Mouse (Mus musculus) liver, embryonic 12.5 days (tissue): ENCODE data around the gene Scyl1. TPM values are rescaled to one million over a fixed set of nuclear protein-coding genes. Genes with fewer than 3 reads are reported as not detected.

Experiments used
- ATAC-seq: fragments of 200-750 bp; cut with Nextera tagmentation; 2 replicates; pipeline ENCODE4 v1.8.0; 2017; ENCODE audit warnings: moderate number of reproducible peaks, mild to moderate bottlenecking, moderate library complexity
- H3K27ac ChIP-seq: fragments of 300-500 bp; sonication (generic); 2 replicates; pipeline ENCODE4 v1.5.1; 2016; ENCODE audit warnings: mild to moderate bottlenecking
- H3K27me3 ChIP-seq: fragments of 300-500 bp; sonication (generic); replicated peaks from 2 replicates; pipeline ENCODE4 v1.6.1; 2016; ENCODE audit warnings: mild to moderate bottlenecking, moderate library complexity
- H3K36me3 ChIP-seq: fragments of 300-500 bp; sonication (generic); 2 replicates; pipeline ENCODE4 v1.6.1; 2016; ENCODE audit warnings: mild to moderate bottlenecking, moderate library complexity
- H3K4me1 ChIP-seq: fragments of 300-500 bp; sonication (generic); 2 replicates; pipeline ENCODE4 v1.6.1; 2016
- H3K4me2 ChIP-seq: fragments of 300-500 bp; sonication (generic); 2 replicates; pipeline ENCODE4 v1.6.1; 2016; ENCODE audit warnings: mild to moderate bottlenecking, moderate library complexity
- H3K4me3 ChIP-seq: fragments of 300-500 bp; sonication (generic); 2 replicates; pipeline ENCODE4 v1.5.1; 2016; ENCODE audit warnings: mild to moderate bottlenecking, moderate library complexity
- H3K9ac ChIP-seq: fragments of 300-500 bp; sonication (generic); 2 replicates; pipeline ENCODE4 v1.6.1; 2016; ENCODE audit warnings: mild to moderate bottlenecking, moderate library complexity
- H3K9me3 ChIP-seq: fragments of 300-500 bp; sonication (generic); replicated peaks from 2 replicates; pipeline ENCODE4 v1.6.1; 2016; ENCODE audit warnings: mild to moderate bottlenecking, moderate library complexity
- WGBS: fragments of 180-500 bp; shearing (Covaris S2); methylation state at CpG from one replicate; pipeline ENCODE4 v1.1.7; 2016; ENCODE audit not compliant: insufficient replicate concordance; 5-methylcytosine and 5-hydroxymethylcytosine counted together
- polyA plus RNA-seq: library from polyadenylated mRNA; unstranded; fragments of >200 nt; fragmentation: Nextera tagmentation; extraction: Ambion mirVana; gene quantifications from 2 replicates; pipeline ENCODE4 v1.2.1, GENCODE M21; 2016

Scyl1 gene
- polyA plus RNA-seq, 1 experiment from 2014 or later: 39.7 TPM

DNA sequence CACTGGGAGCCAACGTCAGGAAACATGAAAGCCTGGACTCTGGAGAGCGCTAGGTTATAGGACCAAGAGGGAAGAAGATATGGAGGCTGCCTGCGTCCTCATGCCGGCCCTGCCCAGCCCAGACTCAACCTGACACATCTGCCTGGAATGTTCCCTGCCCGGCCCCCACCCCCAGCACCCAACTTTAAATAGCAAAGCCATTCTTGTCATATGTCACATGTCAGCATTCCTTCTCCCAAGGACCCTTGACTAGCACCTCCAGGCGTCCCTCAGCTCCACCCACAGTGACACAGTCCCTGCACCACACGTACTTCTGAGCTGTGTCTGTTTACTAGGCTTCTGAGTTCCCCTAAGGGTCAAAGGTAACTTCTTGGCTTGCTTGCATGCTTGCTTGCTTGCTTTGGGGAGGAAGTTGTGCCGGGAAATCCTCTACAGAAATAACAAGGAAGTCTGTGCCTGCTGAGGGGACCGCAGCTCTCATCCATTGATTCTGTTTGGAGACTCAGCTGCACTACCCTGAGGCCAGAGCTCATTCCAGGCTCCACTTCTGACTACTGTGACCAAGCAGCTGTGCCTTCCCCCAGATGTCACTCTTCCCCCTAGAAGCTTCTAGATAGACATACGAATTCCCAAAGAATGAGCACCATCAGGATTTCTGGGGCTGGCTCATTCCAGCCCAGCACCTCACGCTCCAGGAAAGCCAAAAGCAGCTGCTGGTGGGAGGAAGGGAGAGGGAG, 39.1 kb upstream of the Scyl1 start:
- ATAC-seq: no peak
- Histone ChIP-seq H3K9ac (no peak overlapping the region), H3K27me3 (no peaks in the 10 kb centered on the region), H3K4me1 (peaks cover 75% of the 10 kb centered on the region), H3K4me2 (no peak overlapping the region), H3K36me3 (no peaks in the 10 kb centered on the region), H3K4me3 (no peak overlapping the region), H3K9me3 (no peaks in the 10 kb centered on the region), H3K27ac (peak overlapping the region; percentile 33)
- 39% methylated on average over 11 of the region's 11 CpGs for WGBS

DNA sequence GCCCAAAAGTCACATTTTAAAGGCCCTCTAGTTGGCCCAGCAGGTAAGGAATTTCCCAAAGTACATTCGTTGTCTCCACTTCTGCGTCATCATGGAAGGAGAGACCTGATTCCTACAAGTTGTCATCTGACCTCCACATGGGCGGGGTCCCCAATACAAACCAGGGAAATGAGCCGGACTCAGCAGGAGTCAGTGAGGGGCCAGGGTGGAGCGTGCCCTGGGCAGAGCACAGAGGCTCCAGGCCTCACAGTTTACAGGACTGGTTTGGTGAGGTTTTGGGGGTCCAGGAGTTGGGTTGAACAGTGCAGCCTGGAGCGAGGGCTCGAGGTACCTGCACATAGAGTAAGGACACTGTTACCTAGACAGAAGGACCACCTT, 38.5 kb upstream of the Scyl1 start:
- Histone ChIP-seq H3K9ac (peak overlapping the region; percentile 5; the same call in 1 of the 2 replicates), H3K4me2 (no peak overlapping the region), H3K9me3 (no peaks in the 10 kb centered on the region), H3K27me3 (no peaks in the 10 kb centered on the region), H3K27ac (peak overlapping the region; percentile 33; the same call in 1 of the 2 replicates), H3K4me1 (peaks cover 79% of the 10 kb centered on the region), H3K36me3 (no peaks in the 10 kb centered on the region), H3K4me3 (no peak overlapping the region)
- 74% methylated on average over 7 of the region's 7 CpGs for WGBS
- no peak for ATAC-seq

DNA sequence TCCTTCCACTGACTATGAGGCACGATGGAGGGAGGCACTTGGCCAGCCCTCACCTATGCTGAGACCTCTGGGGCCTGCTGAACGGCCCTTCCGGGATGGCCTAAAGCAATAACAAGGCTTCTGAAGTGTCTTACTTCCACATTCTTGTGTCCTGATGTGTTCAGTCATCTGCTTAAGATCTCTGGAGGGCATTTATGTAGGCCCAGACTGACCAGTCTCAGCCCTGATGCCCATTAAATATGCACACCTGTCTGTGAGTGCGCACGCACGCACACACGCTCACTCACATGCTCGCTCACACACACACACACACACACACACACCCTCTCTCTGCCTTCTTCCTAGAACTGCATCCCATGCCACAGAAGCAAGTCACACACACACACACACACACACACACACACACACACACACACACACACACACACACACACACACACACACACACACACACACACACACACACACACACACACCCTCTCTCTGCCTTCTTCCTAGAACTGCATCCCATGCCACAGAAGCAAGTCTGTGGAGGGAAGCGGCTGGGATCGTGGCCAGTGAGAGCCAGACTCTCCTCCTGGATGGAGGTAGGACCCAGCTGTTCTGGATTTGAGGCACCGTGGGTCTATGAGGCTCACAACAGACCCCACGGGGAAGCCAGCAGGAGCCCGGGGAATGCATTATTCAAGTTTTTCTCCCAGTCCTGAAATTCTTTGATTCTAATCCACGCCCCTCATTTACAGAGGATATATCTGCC, 37.9 kb upstream of the Scyl1 start:
- Histone ChIP-seq H3K4me2 (no peak overlapping the region), H3K27me3 (no peaks in the 10 kb centered on the region), H3K27ac (peak overlapping the region; percentile 52; the same call in 1 of the 2 replicates), H3K9me3 (no peaks in the 10 kb centered on the region), H3K36me3 (no peaks in the 10 kb centered on the region), H3K4me3 (no peak overlapping the region), H3K4me1 (peaks cover 85% of the 10 kb centered on the region), H3K9ac (peak overlapping the region; percentile 5; the same call in 1 of the 2 replicates)
- no peak for ATAC-seq
- 83% methylated on average over 14 of the region's 14 CpGs for WGBS

DNA sequence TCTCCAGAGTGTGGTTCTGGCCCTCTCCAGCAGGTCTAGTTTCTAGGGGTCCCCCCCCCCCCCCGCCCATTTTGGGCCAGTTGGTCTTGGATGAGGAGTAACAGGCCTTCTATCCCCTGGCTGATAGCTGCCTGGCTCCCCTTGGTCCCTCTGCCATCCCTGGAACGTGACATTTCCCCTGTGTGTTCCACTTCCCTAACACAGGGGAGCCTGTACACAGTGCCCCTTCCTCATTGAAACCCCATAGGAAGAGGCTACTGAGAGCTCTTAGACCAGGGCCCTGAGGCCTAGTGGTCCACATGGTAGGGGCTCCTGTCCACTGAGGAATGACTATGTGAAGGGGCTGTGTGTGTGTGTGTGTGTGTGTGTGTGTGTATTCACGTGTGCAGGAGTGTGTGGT, 36.5 kb upstream of the Scyl1 start:
- no peaks in the 10 kb centered on the region for H3K9me3 ChIP-seq
- WGBS: 37% methylated on average over 3 of the region's 3 CpGs
- H3K36me3 ChIP-seq: no peaks in the 10 kb centered on the region
- no peaks in the 10 kb centered on the region for H3K27me3 ChIP-seq
- peak overlapping the region; percentile 99 for H3K27ac ChIP-seq
- H3K4me3 ChIP-seq: no peak overlapping the region
- 0 out of 2 replicates have a peak overlapping the region, but pooled peaks have one; percentile 60 for H3K4me2 ChIP-seq
- ATAC-seq: no peak
- H3K4me1 ChIP-seq: peaks cover 92% of the 10 kb centered on the region
- H3K9ac ChIP-seq: no peak overlapping the region

DNA sequence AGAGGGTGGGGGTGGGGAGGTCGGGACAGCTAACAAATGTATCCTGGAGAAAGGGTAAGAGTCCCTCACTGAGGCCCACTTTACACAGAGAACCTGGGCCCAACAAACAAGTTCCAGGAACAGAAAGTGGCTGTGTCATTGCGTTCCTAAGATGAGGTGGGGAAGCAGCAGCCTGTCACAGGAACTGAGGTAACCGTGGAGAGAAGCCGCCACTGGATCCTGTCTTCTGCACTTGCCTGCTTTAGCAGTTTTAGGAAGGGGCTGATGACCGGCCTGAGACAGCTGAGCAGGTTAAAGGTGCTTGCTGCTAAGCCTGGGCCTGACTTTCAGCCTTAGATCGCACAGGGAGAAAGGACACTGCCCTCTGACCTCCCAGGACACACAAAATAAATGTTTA, 35.6 kb upstream of the Scyl1 start:
- Histone ChIP-seq H3K4me3 (peak overlapping the region; percentile 16; the same call in 1 of the 2 replicates), H3K36me3 (no peaks in the 10 kb centered on the region), H3K27ac (peak overlapping the region; percentile 99), H3K9ac (peak overlapping the region; percentile 72), H3K4me1 (peaks cover 84% of the 10 kb centered on the region), H3K9me3 (no peaks in the 10 kb centered on the region), H3K27me3 (no peaks in the 10 kb centered on the region), H3K4me2 (peak overlapping the region; percentile 60)
- 17% methylated on average over 6 of the region's 6 CpGs for WGBS
- ATAC-seq: no peak

DNA sequence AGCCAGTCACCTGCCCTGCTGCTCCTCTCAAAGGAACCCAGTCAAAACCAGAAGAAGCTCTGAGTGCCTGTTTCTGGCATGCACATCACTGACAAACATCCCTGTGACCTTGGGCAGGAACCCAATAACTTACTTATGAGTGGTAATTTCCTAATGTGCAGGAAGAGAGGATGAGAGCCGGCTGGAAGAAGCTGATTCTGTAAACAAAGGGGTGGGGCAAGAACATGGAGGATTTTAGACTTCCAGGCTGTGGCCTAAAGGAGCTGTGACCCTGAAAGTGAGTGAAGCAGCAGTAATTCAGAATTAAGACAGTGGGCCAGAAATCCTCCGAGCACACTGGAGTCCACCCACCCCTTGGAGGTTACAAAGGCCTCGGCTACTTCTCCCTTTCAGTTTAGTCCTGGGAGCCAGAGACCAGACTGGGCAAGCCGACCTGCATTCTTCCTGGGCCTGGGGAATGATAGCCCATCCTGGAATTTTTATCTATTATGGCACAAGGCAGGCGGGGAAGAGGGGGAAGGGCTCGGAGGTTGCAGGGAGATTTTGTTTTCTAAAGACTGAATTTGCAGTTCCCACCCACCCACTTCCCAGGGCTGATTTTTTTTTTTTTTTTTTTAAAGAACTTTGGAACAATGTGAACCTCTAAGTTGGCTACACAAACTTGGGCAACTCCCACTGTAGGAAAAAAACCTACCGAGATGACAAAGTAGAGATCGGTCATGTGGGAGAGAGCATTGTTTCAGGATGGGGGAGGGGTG, 35.0 kb upstream of the Scyl1 start:
- peak overlapping the region; percentile 16 for H3K4me3 ChIP-seq
- peak overlapping the region; percentile 60 for H3K4me2 ChIP-seq
- peak overlapping the region; percentile 72 for H3K9ac ChIP-seq
- no peaks in the 10 kb centered on the region for H3K27me3 ChIP-seq
- H3K9me3 ChIP-seq: no peaks in the 10 kb centered on the region
- 12% methylated on average over 8 of the region's 8 CpGs for WGBS
- ATAC-seq: no peak
- peaks cover 78% of the 10 kb centered on the region for H3K4me1 ChIP-seq
- H3K36me3 ChIP-seq: no peaks in the 10 kb centered on the region
- H3K27ac ChIP-seq: peak overlapping the region; percentile 99

DNA sequence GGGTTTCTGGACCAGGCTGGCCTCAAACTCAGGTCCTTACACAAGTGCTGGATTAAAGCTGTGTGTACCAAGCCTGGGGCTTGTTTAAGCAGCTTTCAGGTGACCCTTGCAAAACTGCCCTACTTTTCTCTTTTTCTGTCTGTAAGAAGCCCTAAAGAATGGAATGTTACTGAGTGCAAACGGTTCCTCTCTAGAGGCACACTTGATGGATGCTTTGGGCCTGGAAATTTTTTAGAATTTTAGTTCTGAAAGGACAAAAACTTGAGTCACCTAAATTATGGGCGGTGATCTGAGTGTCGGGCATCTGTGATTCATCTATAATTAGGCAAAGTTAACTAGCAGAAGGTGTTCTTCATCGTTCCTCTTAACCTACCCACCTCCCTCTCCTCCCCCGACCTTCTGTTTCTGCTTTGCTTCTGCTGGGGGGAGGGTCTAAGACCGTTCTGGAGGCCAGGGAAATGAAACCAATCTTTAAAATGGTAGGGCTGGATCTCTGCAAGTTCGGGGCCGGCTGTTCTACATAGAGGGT, 33.2 kb upstream of the Scyl1 start:
- Histone ChIP-seq H3K27me3 (no peaks in the 10 kb centered on the region), H3K9ac (peak overlapping the region; percentile 99), H3K4me1 (peaks cover 61% of the 10 kb centered on the region), H3K4me2 (peak overlapping the region; percentile 93), H3K9me3 (no peaks in the 10 kb centered on the region), H3K4me3 (peak overlapping the region; percentile 91), H3K36me3 (peaks cover 15% of the 10 kb centered on the region), H3K27ac (peak overlapping the region; percentile 99)
- no peak for ATAC-seq
- 31% methylated on average over 8 of the region's 8 CpGs for WGBS

DNA sequence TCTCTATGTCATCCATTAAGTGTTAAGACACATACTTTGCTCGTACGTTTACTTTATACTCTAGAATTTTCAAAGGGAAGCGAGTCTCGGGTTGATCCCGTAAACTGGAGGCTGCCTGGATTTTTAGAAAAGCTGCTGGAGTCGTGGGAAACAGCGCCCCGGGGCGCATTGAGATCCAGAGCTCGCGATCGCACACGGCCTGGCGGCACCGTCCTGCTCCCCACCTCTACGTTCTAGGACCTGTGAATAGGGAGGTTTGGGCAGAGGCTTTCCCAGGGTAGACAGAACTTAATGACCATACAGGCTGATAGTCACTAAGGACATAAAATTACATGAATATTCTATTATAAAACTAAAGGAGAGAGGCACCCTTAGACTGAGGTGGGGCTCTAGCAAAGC, 32.7 kb upstream of the Scyl1 start:
- H3K9ac ChIP-seq: peak overlapping the region; percentile 99
- peak overlapping the region; percentile 91 for H3K4me3 ChIP-seq
- 0 out of 2 replicates have a peak, but pooled peaks have one; percentile 17 for ATAC-seq
- H3K9me3 ChIP-seq: no peaks in the 10 kb centered on the region
- peaks cover 58% of the 10 kb centered on the region for H3K4me1 ChIP-seq
- H3K27me3 ChIP-seq: no peaks in the 10 kb centered on the region
- peak overlapping the region; percentile 93 for H3K4me2 ChIP-seq
- 2% methylated on average over 16 of the region's 16 CpGs for WGBS
- H3K36me3 ChIP-seq: peaks cover 19% of the 10 kb centered on the region
- peak overlapping the region; percentile 99 for H3K27ac ChIP-seq

DNA sequence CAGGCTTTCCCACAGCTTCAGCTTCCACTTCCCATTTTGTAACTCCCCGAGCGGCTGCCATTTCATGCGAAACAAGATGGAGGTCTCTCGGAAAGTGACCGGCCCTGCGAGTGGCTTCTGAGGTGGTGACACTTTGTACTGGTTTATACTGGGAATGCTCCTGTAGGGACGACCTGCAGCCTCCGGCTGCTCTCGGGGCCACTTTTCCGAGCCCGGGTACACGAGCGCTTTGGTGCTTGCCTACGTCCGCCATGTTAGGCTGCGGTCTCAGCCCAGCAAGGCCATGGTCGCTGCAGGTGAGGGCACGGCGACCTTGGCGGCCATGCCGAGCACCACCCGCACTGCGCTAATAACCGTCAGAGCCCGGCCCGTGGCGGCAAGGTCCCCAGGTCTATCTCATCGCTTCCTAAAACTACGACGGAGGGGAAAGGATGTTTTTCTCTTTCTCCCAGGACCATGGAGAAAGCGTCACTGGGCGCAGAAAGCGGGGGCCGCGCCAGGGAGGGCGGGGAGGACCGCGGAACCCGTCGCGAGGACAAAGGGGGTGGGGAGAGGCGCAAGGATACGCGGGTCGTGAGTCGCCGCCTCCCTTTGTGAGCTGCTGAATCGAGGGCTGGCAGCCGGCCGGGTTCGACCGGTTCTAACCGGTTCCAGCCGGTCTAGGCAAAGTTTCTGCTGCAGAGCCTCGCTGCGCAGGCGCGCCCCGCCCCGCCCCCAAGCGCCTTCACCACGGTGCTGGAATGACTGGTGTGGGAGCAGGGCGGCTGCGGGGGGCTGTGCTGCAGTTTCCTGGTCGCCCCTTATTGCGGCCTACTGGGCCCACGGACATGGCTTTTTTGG, 32.0 kb upstream of the Scyl1 start:
- peak; percentile 88 for ATAC-seq
- H3K4me2 ChIP-seq: peak overlapping the region; percentile 93
- H3K27ac ChIP-seq: peak overlapping the region; percentile 99
- WGBS: under 1% methylated on average over 51 of the region's 67 CpGs
- H3K36me3 ChIP-seq: peaks cover 26% of the 10 kb centered on the region
- H3K9me3 ChIP-seq: no peaks in the 10 kb centered on the region
- H3K4me1 ChIP-seq: peaks cover 52% of the 10 kb centered on the region
- H3K9ac ChIP-seq: peak overlapping the region; percentile 99
- no peaks in the 10 kb centered on the region for H3K27me3 ChIP-seq
- peak overlapping the region; percentile 91 for H3K4me3 ChIP-seq

DNA sequence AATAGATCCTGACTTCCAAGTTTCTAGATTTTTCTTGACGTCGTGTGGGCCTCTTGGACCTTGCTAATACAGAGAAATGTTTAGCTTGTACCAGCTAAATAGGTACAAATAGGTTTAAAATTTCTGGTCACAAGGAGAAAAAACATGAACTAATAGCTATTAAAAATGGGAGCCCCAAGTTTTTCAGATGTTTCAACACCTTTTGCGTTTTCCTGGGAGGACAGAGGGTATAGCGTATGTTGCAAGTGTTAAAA, 31.5 kb upstream of the Scyl1 start:
- Histone ChIP-seq H3K4me3 (peak overlapping the region; percentile 91), H3K27me3 (no peaks in the 10 kb centered on the region), H3K9ac (peak overlapping the region; percentile 99), H3K27ac (peak overlapping the region; percentile 99), H3K9me3 (no peaks in the 10 kb centered on the region), H3K4me2 (peak overlapping the region; percentile 93), H3K36me3 (peaks cover 31% of the 10 kb centered on the region), H3K4me1 (peaks cover 51% of the 10 kb centered on the region)
- 0% methylated on average over 4 of the region's 4 CpGs for WGBS
- ATAC-seq: no peak
